Mouse (Mus musculus) layer of hippocampus, adult 2 months (tissue): Measurements from ENCODE around the gene Prkag1. TPM values are rescaled to one million over a fixed set of nuclear protein-coding genes. Genes with fewer than 3 reads are reported as not detected.

Experiments used
- DNase-seq, 2 experiments: peaks; one replicate each; pipeline ENCODE4 v3.0.0; 2022; ENCODE audit warnings: low spot score in 2 of 2
- H3K27ac ChIP-seq: fragments of 200-600 bp; 2 replicates; pipeline ENCODE4 v1.8.1; 2022
- H3K4me3 ChIP-seq: fragments of 200-600 bp; 2 replicates; pipeline ENCODE4 v1.8.1; 2022; ENCODE audit warnings: mild to moderate bottlenecking
- CTCF ChIP-seq: fragments of 200-600 bp; conservative IDR thresholded peaks from 2 replicates; pipeline ENCODE4 v1.8.1; 2022; ENCODE audit warnings: antibody characterized with exemption, mild to moderate bottlenecking, moderate library complexity
- total RNA-seq, 2 experiments: library from RNA; stranded (reverse); gene quantifications; 2 replicates each; pipeline ENCODE4 v1.2.3; 2021

The Prkag1 gene
- total RNA-seq, 2 experiments from 2014 or later: 50.3 to 51.9 TPM

DNA sequence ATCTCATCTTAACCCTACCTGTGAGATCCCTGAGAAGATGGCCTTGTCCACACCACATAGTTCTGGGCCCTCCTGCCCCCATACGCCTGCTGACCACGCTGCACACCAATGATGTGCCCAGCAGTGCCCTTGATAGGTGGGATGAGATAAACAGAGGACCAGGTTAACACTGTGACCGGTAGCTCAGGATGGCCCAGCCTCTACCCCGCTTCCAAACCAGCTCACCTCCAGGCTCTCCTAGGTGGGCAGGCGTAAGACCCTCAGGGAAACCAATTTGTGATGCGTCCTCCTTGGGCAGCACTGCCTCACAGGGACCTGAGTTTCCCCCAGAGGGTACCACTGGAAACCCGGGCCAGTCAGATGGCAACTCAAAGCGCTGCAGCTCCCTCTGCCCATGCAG lies 34.5 kb upstream of the Prkag1 start:
- H3K27ac ChIP-seq: no peak overlapping the region
- no peak for TF ChIP-seq CTCF
- no peak for DNase-seq

GRCm38 (mm10) chr15:98864951-98865350 lies 33.6 kb upstream of the Prkag1 start:
- Histone ChIP-seq H3K4me3 (no peak overlapping the region), H3K27ac (no peak overlapping the region)
- DNase-seq: no peak
- no peak for TF ChIP-seq CTCF

More for the DNA sequence above, 34.5 kb upstream of the Prkag1 start:
- H3K4me3 ChIP-seq: no peak overlapping the region

DNA sequence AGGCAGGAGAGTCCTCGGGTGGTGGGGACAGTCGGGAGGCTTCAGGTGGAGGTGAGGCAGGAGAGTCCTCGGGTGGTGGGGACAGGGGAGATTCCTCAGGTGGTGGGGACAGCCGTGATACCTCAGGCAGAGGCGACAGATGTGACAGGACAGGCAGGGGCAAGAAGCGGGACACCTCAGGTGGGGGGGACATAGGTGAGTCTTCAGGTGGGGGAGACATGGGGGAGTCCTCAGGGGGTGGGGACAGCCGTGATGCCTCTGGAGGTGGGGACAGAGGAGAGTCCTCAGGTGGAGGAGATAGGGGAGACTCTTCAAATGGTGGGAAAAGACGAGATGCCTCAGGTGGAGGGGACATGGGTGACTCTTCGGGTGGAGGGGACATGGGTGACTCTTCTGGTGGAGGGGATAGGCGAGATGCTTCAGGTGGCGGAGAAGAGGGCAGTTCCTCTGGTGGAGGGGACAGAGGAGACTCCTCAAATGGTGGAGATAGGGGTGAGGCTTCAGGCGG lies 32.2 kb upstream of the Prkag1 start:
- Histone ChIP-seq H3K27ac (no peak overlapping the region), H3K4me3 (no peak overlapping the region)
- DNase-seq: no peak
- no peak for TF ChIP-seq CTCF

DNA sequence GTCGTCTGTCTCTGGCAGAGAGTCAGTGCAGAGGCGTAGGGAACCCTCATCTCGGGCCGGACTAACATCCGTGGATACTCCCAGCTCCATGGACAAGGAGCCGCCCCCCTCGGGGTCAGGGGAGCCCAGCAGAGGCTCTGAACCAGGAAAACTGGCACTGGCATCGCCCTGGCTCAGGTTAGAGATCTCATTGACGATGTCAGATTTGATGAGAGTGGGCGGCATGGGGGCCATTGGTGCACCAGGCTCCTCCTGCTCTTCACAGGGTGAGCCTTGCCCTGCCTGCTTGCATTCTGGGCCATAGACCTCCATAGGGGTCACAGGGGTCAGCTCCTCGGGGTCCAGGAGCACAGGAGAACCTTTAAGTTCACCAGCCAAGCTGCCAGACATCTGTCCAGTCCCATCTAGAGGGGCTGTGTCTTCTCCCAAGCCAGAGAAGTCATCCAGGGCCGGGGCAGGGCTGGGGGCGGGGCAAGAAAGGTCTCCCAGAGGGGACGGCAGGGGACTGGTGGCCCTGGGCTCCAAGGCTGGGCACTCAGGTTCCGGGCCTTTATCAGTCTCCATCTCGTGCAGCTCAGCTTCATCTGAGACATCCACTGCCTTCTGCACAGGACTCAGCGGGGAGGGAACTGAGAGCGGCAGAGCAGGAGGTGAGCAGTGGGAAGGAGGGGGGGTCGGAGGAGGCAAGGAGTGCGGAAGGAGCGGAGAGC lies 30.5 kb upstream of the Prkag1 start:
- Histone ChIP-seq H3K4me3 (no peak overlapping the region), H3K27ac (no peak overlapping the region)
- DNase-seq: no peak
- TF ChIP-seq CTCF: no peak

- Histone ChIP-seq H3K4me3 (no peak overlapping the region), H3K27ac (no peak overlapping the region)
- no peak for DNase-seq
- TF ChIP-seq CTCF: no peak
These were observed 29.6 kb upstream of the Prkag1 start for GRCm38 (mm10) chr15:98860921-98861320.

GRCm38 (mm10) chr15:98859319-98860043 lies 28.2 kb upstream of the Prkag1 start:
- DNase-seq: no peak
- no peak for TF ChIP-seq CTCF
- Histone ChIP-seq H3K4me3 (no peak overlapping the region), H3K27ac (no peak overlapping the region)

DNA sequence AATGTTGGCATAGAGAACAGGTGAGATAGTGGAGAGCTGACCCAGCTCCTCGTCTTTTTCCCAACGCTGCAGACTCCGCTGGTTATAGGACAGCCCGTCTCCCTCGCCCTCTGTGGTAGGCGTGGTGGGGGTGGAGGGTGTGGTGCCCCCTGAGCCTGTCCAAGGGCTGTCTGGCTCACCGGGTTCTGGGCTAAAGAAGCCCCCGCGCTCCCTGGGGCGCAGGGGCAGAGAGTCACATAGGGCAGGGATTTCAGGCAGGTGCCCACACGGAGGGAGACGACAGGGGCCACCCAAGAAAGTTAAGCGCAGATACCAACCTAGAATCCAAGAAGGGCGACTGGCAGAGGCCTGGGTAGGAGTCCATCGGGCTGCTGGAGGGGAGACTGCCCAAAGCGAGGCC lies 22.9 kb upstream of the Prkag1 start:
- no peak for TF ChIP-seq CTCF
- Histone ChIP-seq H3K4me3 (no peak overlapping the region), H3K27ac (no peak overlapping the region)
- no peak for DNase-seq

DNA sequence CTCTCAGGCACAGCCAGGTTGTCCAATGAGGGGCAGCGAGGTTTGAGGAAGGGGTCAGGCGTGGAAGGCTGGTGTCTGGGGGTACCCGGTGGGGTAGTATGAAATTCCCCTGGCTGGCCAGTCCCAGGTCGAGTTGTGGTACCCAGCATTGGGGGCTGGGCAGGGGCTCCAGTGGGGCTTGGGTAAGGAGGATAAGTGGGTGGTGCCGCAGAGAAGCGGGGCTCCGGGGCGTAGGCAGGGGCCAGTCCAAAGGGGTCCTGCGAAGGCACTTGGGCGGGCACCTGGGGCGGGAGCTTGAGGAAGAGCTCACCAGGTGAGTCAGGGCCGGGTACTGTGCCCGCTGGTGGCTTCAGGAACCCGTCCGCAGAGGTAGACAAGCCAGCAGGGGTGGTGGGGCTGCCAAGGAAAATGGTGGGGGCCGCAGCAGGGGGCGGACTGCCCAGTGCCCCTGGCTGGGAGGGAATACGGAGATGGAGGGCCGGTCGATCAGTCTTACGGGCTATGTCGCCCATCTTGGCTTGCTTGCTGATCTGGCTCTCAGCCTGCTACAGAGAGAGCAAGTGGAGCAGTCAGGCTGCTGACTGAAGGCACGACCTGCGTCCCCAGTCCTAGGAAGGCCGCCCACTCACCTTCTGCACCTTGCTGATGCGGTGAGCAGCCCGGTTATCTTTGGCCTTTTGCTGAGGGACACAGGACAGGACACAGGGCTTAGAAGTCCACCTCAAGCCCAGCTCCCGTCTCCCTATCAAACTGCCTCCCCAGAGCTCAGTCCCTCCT lies 22.0 kb upstream of the Prkag1 start:
- DNase-seq: no peak

DNA sequence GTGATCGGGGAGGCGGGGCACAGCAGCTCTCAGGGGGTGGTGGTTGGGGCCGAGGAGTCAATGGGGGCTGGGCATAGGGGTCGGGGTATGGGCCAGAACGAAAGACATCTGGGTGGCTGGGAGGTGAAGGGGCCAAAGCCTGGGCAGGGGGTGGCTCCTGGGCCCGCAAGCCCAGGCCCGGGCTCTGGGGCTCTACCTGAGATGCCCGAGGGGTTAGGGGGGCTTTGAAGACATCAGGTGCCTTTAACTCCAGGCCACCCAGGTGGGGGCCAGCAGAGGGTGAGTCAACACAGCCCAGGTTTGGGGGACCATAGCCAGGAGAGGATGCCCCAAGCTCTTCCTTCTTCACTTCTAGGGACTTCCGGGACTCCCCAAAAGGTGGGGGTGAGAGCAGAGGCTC lies 21.4 kb upstream of the Prkag1 start:
- TF ChIP-seq CTCF: no peak
- DNase-seq: no peak
- H3K27ac ChIP-seq: no peak overlapping the region
- H3K4me3 ChIP-seq: no peak overlapping the region

More for the DNA sequence above, 22.0 kb upstream of the Prkag1 start:
- Histone ChIP-seq H3K27ac (no peak overlapping the region), H3K4me3 (no peak overlapping the region)
- no peak for TF ChIP-seq CTCF

- TF ChIP-seq CTCF: no peak
- DNase-seq: no peak
- H3K27ac ChIP-seq: no peak overlapping the region
- no peak overlapping the region for H3K4me3 ChIP-seq
These were observed 20.8 kb upstream of the Prkag1 start for GRCm38 (mm10) chr15:98852071-98852470.

GRCm38 (mm10) chr15:98851229-98851818 lies 20.0 kb upstream of the Prkag1 start:
- Histone ChIP-seq H3K4me3 (no peak overlapping the region), H3K27ac (no peak overlapping the region)
- TF ChIP-seq CTCF: no peak
- no peak for DNase-seq

GRCm38 (mm10) chr15:98850668-98851067 lies 19.3 kb upstream of the Prkag1 start:
- TF ChIP-seq CTCF: no peak
- Histone ChIP-seq H3K4me3 (no peak overlapping the region), H3K27ac (no peak overlapping the region)
- DNase-seq: no peak
